Mouse (Mus musculus): ENCODE measurements around the gene Bhlha15.
A peak's percentile ranks its signal among the peaks of the same experiment; 100 is the strongest.

Bhlha15 gene

GRCm38 (mm10) chr5:144191026-144191425 lies 940 bp downstream of the Bhlha15 start:
- no peak for DNase-seq (ENCODE audit: low read depth, low spot score)

DNA sequence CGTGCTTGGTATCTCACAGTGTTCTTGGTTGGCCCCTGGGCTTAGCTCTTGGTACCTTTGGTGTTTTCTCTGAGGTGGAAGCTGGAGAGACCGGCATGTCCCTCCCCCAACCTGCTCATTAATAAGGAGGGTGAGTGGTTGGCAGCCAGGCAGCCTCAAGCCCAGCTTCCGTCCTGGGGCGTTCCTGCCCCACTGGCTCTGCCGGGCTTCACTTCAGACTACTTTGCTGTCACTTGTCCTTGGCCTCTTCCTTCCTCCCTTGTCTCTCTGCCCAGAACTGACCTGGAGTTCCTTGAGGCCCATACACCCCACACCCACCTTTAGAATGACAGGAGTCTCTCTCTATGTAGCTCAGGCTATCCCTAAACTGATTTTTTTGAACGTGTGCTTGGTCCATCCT lies 2.6 kb downstream of the Bhlha15 start:
- DNase-seq (ENCODE audit: low read depth, low spot score), result no peak

DNA sequence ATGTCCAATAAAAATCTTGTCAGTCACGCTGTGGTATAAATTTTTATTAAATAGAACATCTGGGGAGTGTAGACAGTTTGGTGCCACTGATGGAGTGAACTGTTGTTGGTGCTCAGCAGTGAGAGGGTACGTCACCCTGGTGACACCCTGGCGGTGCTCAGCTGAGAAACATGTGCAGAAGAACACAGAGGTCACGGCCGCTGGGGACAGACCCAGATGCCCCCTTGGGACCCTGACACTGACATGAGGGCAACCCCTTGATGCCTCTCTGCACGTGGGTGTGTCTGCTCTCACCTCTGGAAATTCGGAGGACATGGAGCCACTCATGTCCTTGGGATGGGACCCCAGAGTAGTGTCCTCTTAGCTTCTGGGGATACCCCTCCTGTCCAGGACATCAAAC lies 4.3 kb downstream of the Bhlha15 start:
- no peak for DNase-seq (ENCODE audit: low read depth, low spot score)

DNA sequence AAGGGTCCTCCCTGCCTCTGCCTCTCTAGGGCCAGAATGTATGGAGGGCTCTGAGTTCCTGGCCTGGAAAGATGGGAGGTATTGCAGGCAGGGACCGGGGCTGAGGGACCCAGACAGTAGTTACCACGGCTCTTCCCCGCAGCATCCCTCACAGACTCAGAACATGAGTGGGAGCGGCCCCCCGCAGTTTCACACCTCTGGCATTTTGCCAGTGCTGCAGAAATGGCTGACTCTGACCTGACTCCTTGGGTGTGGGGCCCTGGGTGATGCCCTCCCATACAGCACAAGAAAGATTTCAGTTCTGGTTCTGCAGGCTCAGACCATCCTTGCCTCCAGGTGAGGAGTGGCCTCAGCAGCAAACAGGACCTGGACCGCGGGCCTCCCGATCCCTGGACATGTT lies 5.5 kb downstream of the Bhlha15 start:
- no peak for DNase-seq (ENCODE audit: low read depth, low spot score)

GRCm38 (mm10) chr5:144200616-144201015 lies 10.5 kb downstream of the Bhlha15 start:
- DNase-seq (ENCODE audit: low read depth, low spot score), result no peak

DNA sequence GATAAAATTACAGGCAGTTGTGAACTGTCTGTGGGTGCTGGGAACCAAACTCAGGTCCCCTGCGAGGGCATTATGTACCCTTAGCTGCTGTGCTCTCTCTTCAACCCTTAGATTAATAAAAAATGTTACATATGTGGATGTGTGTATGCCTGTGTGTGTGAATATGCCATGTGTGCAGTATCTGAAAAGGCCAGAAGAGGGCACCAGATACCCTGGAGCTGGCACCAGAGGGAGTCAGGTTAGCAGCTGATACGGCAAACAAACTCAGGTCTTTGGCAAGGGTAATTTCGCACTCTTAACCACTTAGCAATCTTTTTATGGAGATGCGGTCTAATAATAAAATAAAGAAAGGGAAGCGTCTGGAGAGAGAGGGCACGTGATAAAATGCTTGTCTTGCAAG lies 12.3 kb downstream of the Bhlha15 start:
- peak; percentile 63 for DNase-seq (ENCODE audit: low read depth, low spot score)

DNA sequence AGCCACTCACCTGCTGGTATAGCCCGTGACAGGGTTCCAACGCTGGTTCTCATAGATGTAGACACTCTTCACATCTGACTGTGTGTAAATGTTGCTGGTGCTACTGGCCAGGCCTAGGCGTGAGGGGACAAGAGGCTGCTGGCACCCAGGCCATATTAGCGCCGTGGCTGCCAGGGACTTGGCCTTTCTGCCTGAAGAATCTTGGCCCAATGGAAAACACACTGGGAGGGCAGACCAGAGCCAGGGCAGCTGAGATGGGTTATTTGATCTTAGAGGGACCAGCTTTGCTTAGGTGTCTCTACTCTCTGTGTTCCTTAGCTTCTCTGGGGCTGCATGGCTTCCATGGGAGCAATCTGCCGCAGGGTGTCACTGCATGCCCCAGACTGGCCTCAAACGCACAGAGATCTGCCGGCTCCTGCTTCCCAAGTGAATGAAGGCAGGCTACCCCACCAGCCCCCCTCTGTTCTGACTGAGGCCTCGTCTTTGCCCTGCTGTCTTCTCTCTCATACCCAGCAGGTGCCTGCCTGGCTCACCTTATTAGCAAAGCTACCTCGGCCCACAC lies 13.4 kb downstream of the Bhlha15 start:
- DNase-seq (ENCODE audit: low read depth, low spot score), result no peak

GRCm38 (mm10) chr5:144204303-144204702 lies 14.2 kb downstream of the Bhlha15 start:
- DNase-seq (ENCODE audit: low read depth, low spot score), result no peak

DNA sequence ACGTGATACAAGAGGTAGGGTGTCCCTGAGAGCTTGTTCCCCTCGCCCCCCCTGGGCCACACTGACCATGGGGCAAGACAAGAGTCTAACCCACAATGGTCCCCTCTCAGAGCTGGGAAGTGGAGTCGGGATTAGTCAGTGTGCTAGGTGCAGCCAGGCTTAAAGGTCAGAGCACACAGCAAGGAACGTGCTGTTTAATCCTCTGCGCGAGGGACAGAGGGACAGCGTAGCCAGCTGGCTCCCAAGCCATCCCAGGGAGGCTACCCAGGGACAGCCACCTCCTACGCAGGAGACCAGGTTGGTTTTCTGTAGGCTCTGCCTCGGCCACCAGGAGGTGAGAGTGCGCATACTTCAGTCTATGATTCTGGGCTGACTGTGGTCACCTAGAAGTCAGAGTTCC lies 14.8 kb downstream of the Bhlha15 start:
- DNase-seq (ENCODE audit: low read depth, low spot score), result no peak

GRCm38 (mm10) chr5:144206069-144206468 lies 16.0 kb downstream of the Bhlha15 start:
- DNase-seq (ENCODE audit: low read depth, low spot score), result no peak

DNA sequence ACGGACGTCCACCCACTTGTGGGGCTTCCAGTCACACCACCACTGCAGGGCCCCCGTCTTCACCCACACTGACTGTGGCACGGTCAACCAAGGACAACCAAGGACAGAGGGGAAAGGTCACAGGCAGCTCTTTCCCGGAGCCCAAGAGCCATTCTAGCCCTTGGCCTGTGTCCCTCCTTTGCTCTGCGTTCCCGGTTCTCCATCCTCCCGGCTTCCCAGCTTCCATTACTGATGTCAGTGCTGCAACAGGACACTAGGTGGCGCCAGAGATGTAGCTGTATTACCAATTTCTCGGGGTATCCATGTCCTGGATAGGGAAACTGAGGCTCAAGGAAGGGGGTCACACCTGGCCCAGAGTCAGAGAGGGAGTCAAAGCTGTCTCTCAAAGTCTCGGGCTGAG lies 17.4 kb downstream of the Bhlha15 start:
- peak; percentile 63 for DNase-seq (ENCODE audit: low read depth, low spot score)

GRCm38 (mm10) chr5:144214453-144214852 lies 24.4 kb downstream of the Bhlha15 start:
- peak; percentile 76 for DNase-seq (ENCODE audit: low read depth, low spot score)

GRCm38 (mm10) chr5:144215992-144216391 lies 25.9 kb downstream of the Bhlha15 start:
- no peak for DNase-seq (ENCODE audit: low read depth, low spot score)

DNA sequence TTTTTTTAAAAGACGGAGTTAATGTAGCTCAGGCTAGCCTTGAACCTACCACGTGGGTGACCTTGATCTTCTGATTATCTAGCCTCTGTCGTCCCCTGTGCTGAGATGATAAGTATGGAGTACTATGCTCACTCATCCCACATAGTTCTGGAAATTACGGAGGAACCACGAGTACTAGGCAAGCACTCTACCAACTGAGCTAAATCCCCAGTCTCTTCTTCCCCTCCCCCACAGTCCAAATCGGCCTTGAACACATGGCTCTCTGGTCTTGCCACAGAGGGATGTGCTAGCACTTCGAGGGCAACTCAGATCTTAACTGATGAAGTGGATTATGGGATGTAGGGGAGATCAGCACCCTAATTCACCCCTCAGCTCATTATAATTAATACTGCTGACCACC lies 28.0 kb downstream of the Bhlha15 start:
- DNase-seq (ENCODE audit: low read depth, low spot score), result no peak

DNA sequence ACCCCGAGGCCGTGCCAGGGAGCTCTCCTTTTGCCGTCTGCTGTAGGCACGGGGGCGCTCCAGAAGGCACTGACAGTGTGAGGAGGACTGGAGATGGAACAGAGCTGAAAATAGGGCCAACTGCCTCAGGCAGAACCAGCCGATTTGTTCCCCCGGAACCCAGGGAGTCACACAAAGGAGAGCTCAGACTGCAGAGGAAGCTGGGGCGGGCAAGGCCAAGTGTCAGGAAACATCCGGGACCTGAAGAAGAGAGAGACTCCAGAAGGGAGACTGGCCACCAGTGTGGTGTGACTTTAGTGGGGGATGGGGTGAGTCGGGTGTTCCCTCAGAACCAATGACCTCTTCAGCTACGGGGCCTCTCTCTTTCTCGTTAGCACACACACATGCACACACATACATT lies 29.2 kb downstream of the Bhlha15 start:
- DNase-seq (ENCODE audit: low read depth, low spot score), result peak; percentile 65

DNA sequence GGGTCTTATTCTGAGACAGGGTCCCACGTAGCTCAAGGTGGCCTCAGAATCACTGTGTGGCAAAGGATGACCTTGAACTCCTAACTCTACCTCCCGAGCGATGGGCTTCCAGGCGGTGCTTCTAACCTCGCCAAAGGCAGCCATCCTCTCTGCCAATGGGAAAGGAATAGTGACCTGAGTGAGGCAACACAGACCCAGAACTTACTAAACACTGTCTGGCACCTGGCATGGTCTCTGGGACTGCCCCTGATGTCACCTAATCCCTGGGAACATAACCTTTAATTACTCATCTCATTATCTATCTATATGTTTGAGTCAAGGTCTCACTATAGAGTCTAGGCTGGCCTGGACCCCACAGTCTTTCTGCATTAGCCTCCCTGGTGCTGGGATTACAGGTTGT lies 29.9 kb downstream of the Bhlha15 start:
- no peak for DNase-seq (ENCODE audit: low read depth, low spot score)

- no peak for DNase-seq (ENCODE audit: low read depth, low spot score)
Measured at GRCm38 (mm10) chr5:144221305-144221704, 31.2 kb downstream of the Bhlha15 start.

DNA sequence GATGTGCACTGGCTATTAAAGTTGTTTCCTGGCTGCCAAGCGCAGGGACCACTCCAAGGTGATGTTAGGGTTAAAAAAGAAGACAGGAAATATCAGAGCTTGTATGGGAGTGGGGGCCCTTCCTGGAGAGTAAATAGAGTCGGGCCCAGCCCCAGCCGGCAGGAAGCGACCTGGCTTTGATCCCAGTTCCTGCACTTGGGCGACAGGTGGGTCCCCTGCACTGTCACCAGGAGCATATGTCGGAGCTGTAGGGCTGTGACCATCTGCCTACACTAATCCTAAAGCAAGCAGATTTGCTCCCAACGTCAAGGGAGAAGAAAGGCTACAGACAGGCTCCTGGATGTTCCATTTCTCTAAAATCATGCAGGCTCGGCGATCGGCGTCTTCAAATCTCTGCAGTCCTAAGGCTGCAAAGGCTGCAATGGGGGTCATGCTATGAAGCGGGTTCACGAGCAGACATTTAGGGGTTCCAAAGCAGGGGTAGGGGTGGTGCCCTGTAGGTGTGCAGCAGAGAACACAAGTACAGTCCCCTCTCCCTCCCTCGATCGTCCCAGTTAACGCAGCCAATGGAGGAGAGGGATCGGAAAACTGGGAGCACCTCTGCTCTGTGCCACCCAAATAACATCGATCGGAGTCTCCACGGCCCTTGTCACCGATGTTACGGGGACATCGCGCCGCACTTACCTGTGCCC lies 32.9 kb downstream of the Bhlha15 start:
- DNase-seq (ENCODE audit: low read depth, low spot score), result no peak

GRCm38 (mm10) chr5:144223503-144223862 lies 33.4 kb downstream of the Bhlha15 start, which contains the start of gene Tecpr1:
Gene Tecpr1 (minus strand): TSS chr5:144223615.
- peak; percentile 97 for DNase-seq (ENCODE audit: low read depth, low spot score)

GRCm38 (mm10) chr5:144223899-144224816 lies 34.1 kb downstream of the Bhlha15 start:
- no peak for DNase-seq (ENCODE audit: low read depth, low spot score)

DNA sequence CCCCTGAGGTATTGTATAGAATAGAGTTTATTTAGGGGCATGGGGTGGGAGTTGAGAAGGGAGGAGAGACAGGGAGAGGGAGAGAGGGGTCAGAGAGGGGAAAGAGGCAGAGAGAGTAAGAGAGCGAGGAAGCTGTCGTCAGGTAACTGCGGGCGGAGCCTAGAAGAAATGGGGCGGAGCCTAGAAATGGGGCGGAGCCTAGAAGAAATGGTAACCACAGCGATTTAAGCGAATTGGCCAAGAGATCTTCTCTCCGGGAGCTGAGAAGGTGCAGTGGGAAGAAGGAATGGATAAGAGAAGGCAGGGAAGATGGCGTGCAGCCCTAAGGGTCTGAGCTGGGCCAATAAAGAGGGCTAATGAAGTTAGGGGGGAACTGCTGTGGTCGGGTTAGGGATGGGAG lies 36.1 kb downstream of the Bhlha15 start:
- peak; percentile 77 for DNase-seq (ENCODE audit: low read depth, low spot score)

- peak; percentile 83 for DNase-seq (ENCODE audit: low read depth, low spot score)
Measured at GRCm38 (mm10) chr5:144230216-144230615, 40.1 kb downstream of the Bhlha15 start.

DNA sequence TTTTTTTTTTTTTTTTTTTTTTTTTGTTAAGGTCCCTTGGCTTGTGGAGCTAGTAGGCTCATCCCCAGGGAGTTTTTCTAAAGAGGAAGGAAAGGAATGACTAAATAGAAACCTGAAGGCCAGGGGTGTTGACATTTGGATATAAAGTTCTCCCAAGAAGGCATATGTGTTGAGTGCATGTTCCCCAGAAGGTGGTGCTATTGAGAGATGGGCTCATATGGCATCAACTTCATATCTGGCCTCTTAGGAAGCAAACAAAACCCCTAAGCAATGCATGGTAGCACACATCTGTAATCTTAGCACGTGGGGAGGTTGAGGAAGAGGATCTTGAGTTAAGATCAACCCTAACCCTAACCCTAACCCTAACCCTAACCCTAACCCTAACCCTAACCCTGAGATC lies 41.3 kb downstream of the Bhlha15 start:
- DNase-seq (ENCODE audit: low read depth, low spot score), result peak; percentile 45
